Mouse (Mus musculus): ENCODE results near the gene 1810013L24Rik.

- no peak for TF ChIP-seq CTCF (IDR thresholded peaks at IDR 0.05; ENCODE audit: low read depth, low read length)
- TF ChIP-seq POLR2A (IDR thresholded peaks at IDR 0.05; ENCODE audit: borderline replicate concordance, low read depth, low read length), result no peak
These were observed 46.5 kb upstream of the 1810013L24Rik start for GRCm38 (mm10) chr16:8783198-8783913.

All from bone marrow macrophage, adult 2 months (primary cell).